Mouse (Mus musculus) bone marrow, adult 2 months (tissue): ENCODE results near the gene Tango2.

Experiments used
- CTCF ChIP-seq: fragments of 200-500 bp; IDR thresholded peaks from 2 replicates; pipeline ENCODE4 v1.5.1; 2011; ENCODE audit warnings: low read length, control low read depth; ENCODE audit not compliant: control insufficient read depth, insufficient read depth
- POLR2A ChIP-seq: fragments of 200-500 bp; IDR thresholded peaks from 2 replicates; pipeline ENCODE4 v1.6.1; 2011; ENCODE audit warnings: low read depth, mild to moderate bottlenecking, control low read depth, low read length, borderline replicate concordance; ENCODE audit not compliant: control insufficient read depth

- TF ChIP-seq CTCF (no peak), POLR2A (no peak)
Measured at GRCm38 (mm10) chr16:18373632-18374031, 25.7 kb upstream of the Tango2 start.
